Mouse (Mus musculus): Measurements from ENCODE around the gene Ap1b1.

The Ap1b1 gene

DNA sequence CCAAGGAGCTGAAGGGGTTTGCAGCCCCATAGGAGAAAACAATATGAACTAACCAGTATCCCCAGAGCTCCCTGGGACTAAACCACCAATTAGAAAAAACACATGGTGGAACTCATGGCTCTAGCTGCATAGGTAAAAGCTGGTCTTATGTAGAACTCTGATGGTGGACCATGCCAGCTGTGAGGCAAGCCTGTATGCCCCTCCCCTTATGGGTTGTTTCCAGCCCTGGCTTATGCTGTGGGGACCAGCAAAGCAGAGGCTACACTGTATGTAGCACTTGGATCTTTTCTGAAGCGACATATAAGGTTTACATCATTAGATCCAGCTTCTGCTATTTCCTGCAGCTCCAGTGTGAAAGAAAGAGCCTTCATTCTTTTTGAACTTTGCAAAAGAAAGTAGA is 20.6 kb downstream of the Ap1b1 start:
- ChIA-PET POLR2A (interaction anchor here in 1 of 4 experiments (0.9 to 1.2 kb wide), 2 partner anchors 16 to 108 kb away, joined by 3 read pairs; no protein-coding TSS in a partner anchor), CTCF (interaction anchor here in 3 of 4 experiments (0.5 to 1.2 kb wide), 4 partner anchors 9 to 40 kb away, joined by 3 to 4 read pairs (median 4); no protein-coding TSS in a partner anchor)

DNA sequence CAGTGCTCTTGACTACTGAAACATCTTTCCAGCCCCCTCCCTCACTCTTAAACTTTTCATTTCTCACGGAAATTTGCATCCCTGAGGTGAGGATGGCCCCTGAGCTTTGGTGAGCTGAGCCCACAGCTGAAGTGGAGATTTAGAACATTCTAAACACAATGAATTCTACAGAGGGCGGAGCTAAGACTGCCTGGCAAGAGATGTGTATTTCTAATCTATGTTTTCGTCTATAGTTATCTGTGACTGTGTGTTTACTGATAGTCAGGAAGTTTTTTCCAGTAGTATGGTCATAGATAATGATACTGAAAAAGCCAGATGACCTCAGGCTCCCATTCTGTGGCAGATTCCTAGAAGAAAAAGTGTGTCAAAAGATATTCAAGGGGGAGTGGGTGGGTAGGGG is 22.2 kb downstream of the Ap1b1 start:
- ChIA-PET CTCF (no interaction called here), POLR2A (interaction anchor here in 1 of 4 experiments (1.0 kb wide), 1 partner anchor 91 kb away, joined by 3 read pairs; no protein-coding TSS in a partner anchor)

DNA sequence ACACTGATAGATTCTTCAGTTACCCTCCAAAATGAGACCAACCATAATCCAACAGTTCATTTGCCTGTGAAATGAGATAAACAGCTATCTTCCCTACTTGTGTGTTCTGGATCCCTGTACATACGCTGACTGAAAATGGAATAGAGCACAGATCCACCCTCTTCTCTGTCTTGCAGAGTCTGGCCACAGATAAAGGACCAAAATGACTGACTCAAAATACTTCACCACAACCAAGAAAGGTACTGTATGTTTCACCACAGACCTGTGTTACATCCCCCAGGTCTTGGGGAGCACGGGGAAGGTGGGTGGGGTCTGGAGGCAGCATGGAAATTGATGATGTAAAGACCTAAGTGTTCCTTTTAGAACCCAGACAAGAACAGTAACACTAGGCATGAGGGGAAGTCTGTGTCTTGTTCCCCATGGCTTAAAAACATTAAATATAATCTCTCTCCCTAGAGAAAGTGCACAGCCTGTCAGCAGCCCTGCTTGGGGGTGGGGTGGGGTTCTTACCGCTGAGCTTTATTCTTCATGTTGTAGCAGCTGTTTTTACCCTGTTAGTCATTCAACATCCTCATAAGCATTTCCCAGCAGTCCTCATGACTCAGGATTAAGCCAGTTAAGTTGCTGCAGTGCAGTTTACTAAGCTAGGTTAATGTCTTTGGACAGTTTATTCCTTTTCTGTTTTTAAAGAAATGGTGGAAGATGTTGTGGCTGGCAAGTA is 22.9 kb downstream of the Ap1b1 start:
- CTCF ChIA-PET: interaction anchor here in 1 of 4 experiments (1.5 kb wide), 1 partner anchor 126 kb away, joined by 3 read pairs; no protein-coding TSS in a partner anchor

DNA sequence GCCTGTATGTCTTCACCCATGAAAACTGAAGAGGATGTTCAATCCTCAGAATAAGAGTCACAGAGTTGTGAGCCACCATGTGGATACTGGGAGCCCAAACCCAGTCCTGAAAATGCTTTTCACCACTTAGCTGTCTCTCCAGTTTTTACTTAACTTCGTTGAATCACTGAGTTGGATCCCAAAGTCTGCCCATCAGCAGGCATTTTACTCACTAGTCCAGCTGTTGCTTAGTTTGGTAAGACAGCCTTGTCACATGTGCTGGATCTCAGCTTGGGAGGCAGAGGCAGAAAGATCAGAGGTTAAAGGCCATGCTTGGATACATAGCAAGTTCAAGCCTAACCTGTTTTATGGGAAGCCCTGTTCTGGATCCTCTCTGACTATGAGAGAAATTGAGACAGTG is 23.6 kb downstream of the Ap1b1 start:
- POLR2A ChIA-PET: interaction anchor here in 1 of 4 experiments (0.5 kb wide), 1 partner anchor 1680 kb away, joined by 3 read pairs; the partner anchor contains the start of gene Pik3ip1

More for the DNA sequence above, 22.9 kb downstream of the Ap1b1 start:
- POLR2A ChIA-PET: interaction anchor here in 2 of 4 experiments (0.5 to 1.0 kb wide), 3 partner anchors 91 to 1679 kb away, joined by 3 to 4 read pairs (median 3); partner anchors contain the start of gene Pik3ip1 (in 1 of the 2)

DNA sequence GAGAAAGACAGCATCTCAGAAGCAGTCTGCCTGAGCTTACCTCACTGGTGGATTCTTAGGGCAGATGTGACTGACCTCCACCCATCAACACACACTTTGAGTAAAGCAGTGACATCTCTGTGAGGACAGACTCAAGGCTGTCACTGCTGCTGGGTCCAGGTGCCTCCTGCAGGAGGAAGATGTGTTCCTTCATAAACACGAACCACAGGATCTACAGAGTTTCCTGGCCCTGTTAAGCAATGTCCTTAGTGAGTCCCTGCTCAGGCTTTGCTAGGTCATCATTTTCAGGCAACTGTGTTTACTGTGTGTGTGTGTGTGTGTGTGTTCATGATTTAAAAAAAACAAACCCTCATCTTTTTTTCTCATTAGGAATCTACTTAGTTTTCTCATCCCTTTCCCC is 24.9 kb downstream of the Ap1b1 start:
- ChIA-PET CTCF (no interaction called here), POLR2A (interaction anchor here in 1 of 4 experiments (1.0 to 1.6 kb wide), 2 partner anchors 13 to 88 kb away, joined by 3 to 4 read pairs; partner anchors contain the start of genes Ewsr1 and Rhbdd3)

More for the DNA sequence above, 23.6 kb downstream of the Ap1b1 start:
- CTCF ChIA-PET: interaction anchor here in 1 of 4 experiments (1.5 kb wide), 1 partner anchor 127 kb away, joined by 3 read pairs; no protein-coding TSS in a partner anchor

DNA sequence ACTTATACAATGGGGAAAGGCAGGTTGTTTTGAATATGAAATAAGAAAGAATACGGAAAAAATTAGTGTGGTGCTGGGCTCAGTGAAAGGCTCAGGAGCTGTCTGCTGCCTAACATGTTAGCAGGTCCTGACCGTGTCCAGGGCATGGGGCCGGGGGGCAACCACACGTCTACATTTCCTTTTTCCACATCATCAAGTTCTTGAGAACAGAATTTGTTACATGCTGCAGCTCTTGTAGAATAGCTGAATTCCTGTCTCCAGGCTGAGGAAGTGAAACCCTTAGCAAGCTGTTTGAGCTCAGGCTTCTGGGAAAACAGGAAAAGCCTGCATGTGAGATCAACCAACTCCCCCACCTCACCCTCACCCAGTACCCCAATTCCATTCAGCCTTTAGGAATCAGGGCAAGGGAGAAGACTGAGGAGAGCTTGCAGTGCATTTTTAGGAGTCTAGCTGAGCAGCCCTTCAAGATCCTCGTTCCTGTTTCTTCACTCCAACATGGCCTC is 25.6 kb downstream of the Ap1b1 start:
- ChIA-PET POLR2A (interaction anchor here in 2 of 4 experiments (0.9 to 1.6 kb wide), 6 partner anchors 13 to 87 kb away, joined by 3 to 8 read pairs (median 4); partner anchors contain the start of genes Ewsr1 (in 2 of the 2), Rhbdd3 (in 2 of the 2), Gas2l1 (in 1 of the 2) and Nefh (in 1 of the 2)), CTCF (interaction anchor here in 3 of 4 experiments (0.6 to 1.2 kb wide), 6 partner anchors 14 to 96 kb away, joined by 3 to 4 read pairs (median 4); partner anchors contain the start of gene Gas2l1 (in 1 of the 3))

DNA sequence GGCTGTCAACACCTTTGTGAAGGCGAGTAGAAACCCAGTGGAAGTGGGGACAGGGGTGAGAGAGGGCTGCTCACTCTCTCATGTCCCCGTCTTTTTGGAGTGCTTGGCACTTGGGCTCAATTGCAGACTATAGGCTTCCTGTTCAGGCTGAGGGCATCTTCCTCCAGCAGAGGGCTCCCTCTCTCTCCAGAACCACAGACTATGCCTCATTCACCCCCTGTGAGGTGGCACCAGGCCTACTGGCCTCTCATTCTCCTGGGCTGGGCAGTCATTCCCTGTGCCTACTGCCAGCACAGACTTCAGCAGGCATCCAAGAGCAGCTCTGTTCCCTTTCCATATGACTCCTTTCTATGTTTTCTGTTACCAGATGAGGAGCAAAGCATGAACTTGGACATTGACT is 29.1 kb downstream of the Ap1b1 start:
- ChIA-PET POLR2A (interaction anchor here in 1 of 4 experiments (0.8 to 1.6 kb wide), 4 partner anchors 10 to 84 kb away, joined by 3 to 5 read pairs (median 4); no protein-coding TSS in a partner anchor), CTCF (interaction anchor here in 3 of 4 experiments (0.6 to 2.1 kb wide), 5 partner anchors 17 to 50 kb away, joined by 3 to 4 read pairs (median 3); partner anchors contain the start of gene Gas2l1 (in 1 of the 3))

DNA sequence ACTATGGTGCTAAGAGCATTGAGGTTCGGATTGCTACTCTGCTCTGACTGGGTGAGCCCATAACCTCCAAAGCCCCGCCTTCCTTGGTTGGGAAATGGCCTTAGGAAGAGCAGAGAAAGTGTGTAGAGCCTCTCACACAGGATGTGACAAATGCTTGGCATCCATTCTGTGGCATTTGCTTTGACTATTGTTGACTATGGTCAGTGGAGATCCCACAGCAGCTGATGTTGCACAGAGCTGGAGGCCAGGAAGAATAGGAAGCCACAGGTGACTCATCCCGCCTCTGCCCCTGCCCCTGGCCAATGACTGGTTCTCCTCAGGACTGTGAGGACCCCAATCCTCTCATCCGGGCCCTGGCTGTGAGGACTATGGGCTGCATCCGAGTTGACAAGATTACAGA is 29.7 kb downstream of the Ap1b1 start:
- ChIA-PET POLR2A (interaction anchor here in 1 of 4 experiments (0.8 kb wide), 1 partner anchor 9 kb away, joined by 5 read pairs; no protein-coding TSS in a partner anchor), CTCF (interaction anchor here in 1 of 4 experiments (0.6 to 1.2 kb wide), 2 partner anchors 17 to 43 kb away, joined by 3 read pairs; no protein-coding TSS in a partner anchor)

DNA sequence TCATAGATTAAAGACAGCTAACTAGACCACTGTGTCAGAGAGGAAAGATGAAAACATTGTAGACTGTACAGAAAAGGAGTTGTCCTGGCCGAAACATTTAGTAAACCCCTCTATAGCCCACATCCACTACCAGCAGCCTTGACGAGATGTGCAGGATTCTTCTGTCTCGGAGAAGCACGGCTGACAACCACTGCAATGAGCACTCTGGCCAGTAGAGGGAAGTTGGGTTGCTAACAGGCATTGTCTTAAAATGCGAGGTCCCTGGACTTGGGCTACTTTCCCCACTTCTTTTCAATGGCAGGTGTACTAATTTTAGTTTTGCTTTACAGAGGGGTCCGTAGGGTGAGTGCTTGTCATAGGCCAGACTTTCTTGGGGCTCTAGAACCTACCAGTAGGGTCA is 30.9 kb downstream of the Ap1b1 start:
- ChIA-PET POLR2A (interaction anchor here in 1 of 4 experiments (1.0 kb wide), 1 partner anchor 29 kb away, joined by 4 read pairs; no protein-coding TSS in a partner anchor), CTCF (interaction anchor here in 1 of 4 experiments (0.7 kb wide), 1 partner anchor 9 kb away, joined by 3 read pairs; no protein-coding TSS in a partner anchor)

DNA sequence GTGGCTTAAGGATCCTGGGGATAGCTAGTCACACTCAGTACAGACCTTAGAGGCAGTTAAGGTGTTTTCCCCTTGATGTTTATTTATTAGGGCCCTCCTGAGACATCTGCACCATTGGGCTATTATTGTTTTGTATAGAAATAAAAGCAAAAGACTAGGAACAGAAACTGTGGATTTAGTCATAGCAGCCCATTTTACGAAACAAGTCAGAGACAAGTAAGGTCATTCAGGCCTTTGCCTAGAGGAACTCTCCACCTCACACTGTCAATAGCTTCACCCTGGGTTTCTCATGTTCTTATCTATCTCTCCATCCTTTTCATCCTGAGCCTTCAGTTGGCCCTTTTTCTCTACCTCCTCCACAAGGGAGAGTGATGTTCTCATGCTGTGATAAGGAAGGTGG is 38.5 kb downstream of the Ap1b1 start:
- ChIA-PET CTCF (interaction anchor here in 1 of 4 experiments (1.4 kb wide), 1 partner anchor 36 kb away, joined by 4 read pairs; no protein-coding TSS in a partner anchor), POLR2A (interaction anchor here (0.7 to 1.4 kb wide), 8 partner anchors 9 to 142 kb away, joined by 3 to 5 read pairs (median 3); partner anchors contain the start of genes Ewsr1 (in 1 of the 4), Gas2l1 (in 1 of the 4) and Rhbdd3 (in 1 of the 4))

DNA sequence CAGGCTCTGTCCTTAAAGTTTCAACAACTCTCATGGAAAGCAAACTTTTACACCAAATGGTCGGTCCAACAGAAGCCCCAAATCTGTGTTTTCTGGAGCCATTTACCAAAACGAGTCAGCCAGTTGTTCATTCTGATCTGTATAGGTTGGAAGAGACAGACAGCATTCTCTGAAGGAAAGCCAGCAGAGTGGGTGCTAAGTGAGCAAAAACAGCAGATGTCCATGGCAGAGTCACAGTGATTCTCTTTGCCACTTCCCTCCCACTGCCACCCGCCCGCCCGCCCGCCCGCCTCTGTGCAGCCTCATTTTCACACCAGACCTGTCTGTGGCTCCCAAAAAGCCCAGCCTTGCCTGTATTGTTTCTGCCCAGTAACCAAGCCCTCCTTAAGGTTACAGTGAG is 41.6 kb downstream of the Ap1b1 start:
- ChIA-PET POLR2A (interaction anchor here in 1 of 4 experiments (0.6 kb wide), 1 partner anchor 574 kb away, joined by 3 read pairs; no protein-coding TSS in a partner anchor), CTCF (interaction anchor here in 1 of 4 experiments (0.6 kb wide), 1 partner anchor 35 kb away, joined by 3 read pairs; no protein-coding TSS in a partner anchor)

DNA sequence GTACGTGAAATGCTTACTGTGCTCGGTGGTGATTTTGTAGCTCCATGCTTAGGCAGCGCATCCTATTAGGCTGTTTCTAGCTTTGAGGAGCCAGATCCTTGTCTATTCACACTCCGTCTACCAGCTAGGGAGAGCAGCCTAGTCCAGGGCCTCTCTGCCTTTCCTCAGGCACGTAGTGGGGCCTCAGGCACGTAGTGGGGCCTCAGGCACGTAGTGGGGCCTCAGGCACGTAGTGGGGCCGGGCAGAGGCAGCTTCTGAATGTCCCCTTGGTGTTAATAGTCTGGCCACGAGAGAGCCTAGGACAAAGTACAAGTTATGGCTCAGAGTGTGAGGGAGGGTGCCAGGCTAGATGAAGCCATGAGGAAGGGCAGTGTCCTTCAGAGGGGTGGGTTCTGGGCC is 46.1 kb downstream of the Ap1b1 start:
- ChIA-PET POLR2A (interaction anchor here in 2 of 4 experiments (0.5 to 1.4 kb wide), 6 partner anchors 29 to 67 kb away, joined by 3 read pairs; partner anchors contain the start of gene Gas2l1 (in 1 of the 2)), CTCF (interaction anchor here in 2 of 4 experiments (0.6 to 1.3 kb wide), 2 partner anchors 17 to 105 kb away, joined by 3 read pairs; no protein-coding TSS in a partner anchor)

DNA sequence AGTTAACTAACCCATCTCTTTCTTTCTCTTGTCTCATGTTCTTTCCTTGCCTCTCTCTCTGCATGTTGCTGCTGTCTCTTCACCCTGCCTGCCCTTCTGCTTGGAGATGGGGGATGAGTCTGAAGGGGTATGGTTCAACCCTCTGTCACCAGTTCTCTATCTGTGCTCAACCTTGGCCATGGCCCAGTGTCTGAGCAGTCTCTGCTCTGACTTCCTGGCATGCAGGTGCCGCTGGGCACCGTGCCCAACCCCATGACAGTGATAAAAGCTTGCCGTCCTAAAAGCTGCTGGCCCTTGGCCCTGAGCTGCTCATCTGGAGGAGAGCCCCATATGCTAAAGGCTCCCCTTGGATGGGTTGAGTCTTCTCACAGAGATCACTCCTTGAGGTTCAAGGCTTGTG is 46.5 kb downstream of the Ap1b1 start:
- CTCF ChIA-PET: interaction anchor here in 2 of 4 experiments (0.6 to 1.3 kb wide), 2 partner anchors 18 to 105 kb away, joined by 3 read pairs; no protein-coding TSS in a partner anchor

DNA sequence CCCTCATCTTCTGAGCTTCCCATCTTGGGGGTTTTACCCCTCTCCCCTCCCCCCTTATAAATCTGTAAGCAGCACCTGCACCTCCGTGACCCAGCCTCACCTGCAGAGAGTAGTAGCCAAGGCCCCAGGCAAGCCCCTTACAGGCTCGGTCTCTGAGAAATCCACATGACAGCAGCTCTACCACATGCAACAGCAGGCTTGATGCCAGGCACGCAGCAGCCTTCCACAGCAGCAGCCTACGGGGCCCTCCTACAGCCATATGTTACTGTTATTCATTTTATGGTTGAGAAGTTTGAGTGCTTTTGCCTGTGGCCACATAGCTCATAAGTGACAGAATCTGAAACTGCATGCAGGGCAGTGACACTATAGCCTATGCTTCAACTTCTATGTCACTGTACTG is 48.8 kb downstream of the Ap1b1 start:
- ChIA-PET POLR2A (interaction anchor here in 2 of 4 experiments (0.8 to 1.4 kb wide), 3 partner anchors 11 to 23 kb away, joined by 3 to 7 read pairs (median 3); partner anchors contain the start of gene Rasl10a (in 1 of the 2)), CTCF (no interaction called here)

More for the DNA sequence above, 46.5 kb downstream of the Ap1b1 start:
- POLR2A ChIA-PET: interaction anchor here in 2 of 4 experiments (1.0 to 1.4 kb wide), 3 partner anchors 28 to 67 kb away, joined by 3 read pairs; no protein-coding TSS in a partner anchor

DNA sequence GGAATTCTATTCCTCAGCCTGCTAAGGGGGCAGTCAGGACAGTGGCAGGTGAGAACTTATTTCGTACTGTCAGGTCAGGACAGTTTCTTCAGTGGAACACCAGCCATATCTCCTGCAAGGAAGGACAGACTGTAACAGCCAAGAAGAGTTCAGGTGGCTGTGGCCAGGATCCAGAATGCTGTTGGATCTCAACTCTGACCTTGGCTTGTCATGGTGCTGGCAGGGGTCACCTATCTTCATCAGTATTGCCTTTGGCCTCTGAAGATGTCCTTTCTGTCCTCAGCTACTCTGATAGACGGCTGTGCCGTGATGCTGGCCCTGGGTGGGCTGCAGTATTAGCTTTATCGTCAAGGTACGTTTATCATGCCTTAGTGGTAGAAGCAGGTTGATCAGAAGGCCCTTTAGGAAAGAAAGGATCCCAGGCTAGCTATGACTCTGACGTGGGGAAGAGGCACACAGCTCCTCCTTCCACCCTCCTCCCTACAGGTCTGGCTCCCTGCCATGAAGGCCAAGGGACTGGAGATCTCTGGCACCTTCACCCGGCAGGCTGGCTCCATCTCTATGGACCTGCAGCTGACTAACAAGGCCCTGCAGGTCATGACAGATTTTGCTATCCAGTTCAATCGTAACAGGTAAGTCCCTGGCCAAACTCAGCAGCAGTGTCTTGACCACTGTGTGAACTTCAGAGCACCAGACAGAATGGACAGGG is 50.7 kb downstream of the Ap1b1 start:
- ChIA-PET POLR2A (interaction anchor here in 3 of 4 experiments (0.5 to 12.5 kb wide), 5 partner anchors 11 to 171 kb away, joined by 3 to 127 read pairs (median 3); partner anchors contain the start of genes Gas2l1 (in 1 of the 3) and Rasl10a (in 1 of the 3)), CTCF (interaction anchor here in 1 of 4 experiments (0.6 kb wide), 1 partner anchor 64 kb away, joined by 4 read pairs; no protein-coding TSS in a partner anchor)

DNA sequence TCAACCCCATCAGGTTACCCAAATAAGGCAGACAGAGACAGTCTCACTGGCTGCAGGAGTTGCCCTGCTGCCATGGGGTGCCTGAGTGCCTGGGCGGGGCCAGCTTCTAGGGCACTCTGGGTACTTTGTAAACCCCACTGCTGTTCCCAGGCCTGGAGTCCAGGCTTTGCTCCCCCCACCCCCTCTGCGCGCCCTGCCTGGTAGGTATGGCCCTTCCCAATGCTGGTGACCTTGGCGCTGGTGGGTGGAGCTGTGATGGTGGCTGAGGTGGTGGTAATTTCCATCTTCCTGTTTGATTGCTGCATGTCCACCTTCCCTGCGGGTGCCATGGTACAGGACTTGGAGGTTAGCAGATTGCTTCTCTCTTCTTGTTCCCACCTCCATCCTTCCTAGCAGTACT is 54.0 kb downstream of the Ap1b1 start:
- CTCF ChIA-PET: interaction anchor here in 3 of 4 experiments (0.6 to 1.7 kb wide), 4 partner anchors 23 to 127 kb away, joined by 3 to 4 read pairs (median 3); no protein-coding TSS in a partner anchor

More for the DNA sequence above, 54.0 kb downstream of the Ap1b1 start:
- POLR2A ChIA-PET: interaction anchor here (0.5 to 12.5 kb wide), 17 partner anchors 9 to 403 kb away, joined by 3 to 127 read pairs (median 3); partner anchors contain the start of genes Ewsr1 (in 3 of the 4), Rhbdd3 (in 3 of the 4), Rasl10a (in 2 of the 4) and Ascc2 (in 1 of the 4)

Data from embryonic stem cell, embryonic (primary cell).